Mouse (Mus musculus): ENCODE measurements around the gene Zfp775.
"Not testable (repeated sequence)": the region's sequence is repeated elsewhere in the genome, so short reads cannot be mapped to it uniquely, and the experiment has no call there.

Gene Zfp775

DNA sequence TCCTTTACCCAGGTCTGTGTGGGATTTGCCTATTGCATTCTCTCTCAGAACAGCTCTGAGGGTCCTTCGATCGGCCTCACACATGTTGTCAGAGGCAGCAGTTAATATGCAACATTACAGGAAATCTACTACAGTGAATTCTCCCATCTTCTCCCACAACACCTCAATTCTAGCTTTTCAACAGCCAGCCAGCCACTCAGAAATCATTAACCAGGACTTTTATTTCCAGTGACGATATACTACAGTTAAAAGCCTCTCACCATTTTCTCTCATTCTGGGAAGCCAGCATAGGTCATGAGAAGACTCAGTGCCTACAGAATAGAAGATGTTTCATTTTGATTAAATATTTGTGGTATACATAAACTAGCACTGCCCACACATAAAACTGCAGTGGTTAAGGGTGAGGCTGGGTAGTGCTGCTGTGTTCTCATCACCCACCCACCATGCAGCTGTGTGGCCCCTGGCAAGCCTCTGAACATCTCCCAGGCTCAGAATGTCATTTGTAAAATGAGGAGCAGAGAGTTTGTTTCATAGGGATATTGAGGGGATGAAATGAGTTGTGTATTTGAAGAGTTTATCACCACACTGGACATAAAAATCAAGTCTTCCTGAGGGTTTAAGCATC lies 10.5 kb upstream of the Zfp775 start:
- DNase-seq (ENCODE audit: low spot score in 2 of 2), result no peak

DNA sequence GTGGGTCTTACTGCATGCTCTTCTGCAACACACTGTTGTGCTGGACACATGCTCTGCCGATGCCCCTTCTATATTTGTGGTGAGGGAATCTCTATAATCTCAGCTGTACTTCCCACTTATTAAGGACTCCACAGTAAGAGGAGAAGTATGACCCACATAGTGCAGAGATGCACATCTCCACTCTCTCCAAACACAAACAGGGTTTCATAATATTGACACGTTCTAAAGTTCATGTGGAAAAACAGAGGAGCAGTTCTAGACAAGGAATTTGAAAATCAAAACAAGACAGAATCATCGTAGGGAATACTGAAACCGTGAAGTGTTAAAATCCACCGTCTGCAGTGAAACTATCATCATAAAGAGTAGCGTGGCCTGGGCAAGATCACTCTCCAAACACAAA lies 10.0 kb upstream of the Zfp775 start:
- DNase-seq (ENCODE audit: low spot score in 2 of 2), result no peak

DNA sequence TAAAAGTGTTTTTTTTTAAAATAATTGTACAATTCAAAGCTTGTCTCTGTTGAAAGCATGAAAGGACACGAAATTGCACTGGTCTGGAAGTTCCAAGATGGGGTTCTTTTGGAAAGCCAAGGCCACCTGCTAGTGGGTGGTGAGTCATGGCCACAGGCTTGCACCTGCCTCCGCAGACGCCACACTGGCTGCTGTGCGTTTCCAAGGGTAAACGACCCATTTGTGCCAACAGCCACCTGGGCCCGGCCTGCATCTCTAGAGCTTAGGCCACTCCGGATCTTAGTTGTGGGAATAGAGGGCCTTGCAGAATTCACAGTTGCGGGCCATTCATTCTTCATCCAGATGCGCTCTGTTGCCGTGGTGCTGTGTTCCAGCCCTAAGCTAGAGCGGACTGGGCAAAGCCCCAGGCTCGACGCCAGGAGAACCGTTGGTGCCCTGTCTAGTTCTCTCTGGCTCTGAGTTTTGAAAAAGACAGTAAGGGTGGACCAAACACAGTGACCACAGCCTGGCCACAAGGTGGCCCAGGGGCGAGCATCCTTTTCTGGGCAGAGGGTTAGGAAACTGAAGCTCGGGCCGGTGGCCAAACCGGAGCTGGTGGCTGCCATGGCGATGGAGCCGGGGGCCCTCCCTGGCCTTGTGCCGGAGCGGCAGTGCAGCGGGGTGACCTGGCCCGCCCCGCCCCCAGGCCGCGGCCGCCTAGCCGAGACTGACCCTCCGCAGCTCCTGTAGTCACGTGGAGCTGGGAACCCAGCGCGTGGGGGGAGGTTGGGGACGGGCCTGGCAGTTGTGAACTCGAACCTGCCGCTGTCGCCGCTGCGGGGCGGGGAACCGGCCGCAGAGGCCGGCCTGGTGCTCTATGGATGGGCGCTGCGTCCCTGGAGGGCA lies 8.5 kb upstream of the Zfp775 start, which contains the start of the genes Repin1 and Gm44965:
Repin1 (plus strand) TSS at position 726 of the 885 bp plus-strand sequence.
Gm44965 (plus strand) TSS at position 784 of the 885 bp plus-strand sequence.
- peak; percentile 44 to 64 for DNase-seq (ENCODE audit: low spot score in 2 of 2)

DNA sequence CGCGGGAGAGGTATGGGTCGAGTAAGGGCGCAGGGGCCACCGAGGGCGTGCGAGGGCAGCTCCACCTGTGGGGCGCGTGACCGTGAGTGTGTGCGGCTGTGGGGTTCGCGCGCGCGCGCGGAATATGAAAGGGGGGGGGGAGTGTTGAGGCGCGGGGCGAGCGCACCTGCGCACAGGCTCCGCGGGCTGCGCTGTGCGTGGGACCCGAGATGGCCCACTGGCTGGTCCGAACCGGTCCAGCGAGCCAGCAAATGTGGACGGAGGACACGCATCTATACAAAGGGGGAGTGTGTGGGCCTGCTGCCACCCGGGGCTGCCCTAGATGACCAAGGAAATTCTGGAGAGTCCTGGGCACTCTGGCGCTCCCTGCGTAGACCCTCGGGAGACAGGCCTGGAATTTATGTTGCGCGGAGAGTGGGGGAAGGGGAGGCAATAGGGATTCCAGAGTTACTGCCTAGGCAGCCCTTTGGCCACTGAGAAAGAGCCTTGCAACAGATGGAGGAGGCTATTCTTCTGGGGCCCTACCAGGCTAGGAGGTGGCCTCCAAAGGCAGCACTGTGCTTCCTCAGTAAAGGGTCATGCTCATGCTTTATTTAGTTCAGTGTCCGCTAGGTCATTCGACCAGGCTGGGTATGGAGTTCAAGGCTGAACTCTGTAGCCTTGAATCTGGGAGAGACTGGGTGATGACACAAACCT lies 7.7 kb upstream of the Zfp775 start:
- DNase-seq (ENCODE audit: low spot score in 2 of 2), result no peak

DNA sequence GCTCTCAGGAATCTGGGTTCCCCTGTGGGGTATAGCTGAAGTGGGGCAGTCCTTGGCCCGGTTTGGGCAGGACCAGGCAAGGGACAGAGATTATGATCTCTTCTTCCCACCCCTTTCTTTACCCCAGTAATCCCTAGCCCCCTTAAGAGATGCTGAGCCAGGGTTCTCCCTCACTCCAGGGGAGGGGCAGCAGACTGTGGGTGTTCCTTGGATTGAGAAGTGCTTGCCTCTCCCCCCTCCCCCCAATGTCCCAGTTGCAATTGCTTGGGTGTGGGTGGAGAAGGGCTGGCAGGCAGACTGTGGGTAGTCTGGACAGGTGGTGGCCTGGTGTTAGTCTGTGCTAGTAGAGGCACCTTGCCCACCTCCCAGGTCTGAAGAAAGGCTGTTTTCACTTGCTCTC lies 6.6 kb upstream of the Zfp775 start:
- no peak for DNase-seq (ENCODE audit: low spot score in 2 of 2)

DNA sequence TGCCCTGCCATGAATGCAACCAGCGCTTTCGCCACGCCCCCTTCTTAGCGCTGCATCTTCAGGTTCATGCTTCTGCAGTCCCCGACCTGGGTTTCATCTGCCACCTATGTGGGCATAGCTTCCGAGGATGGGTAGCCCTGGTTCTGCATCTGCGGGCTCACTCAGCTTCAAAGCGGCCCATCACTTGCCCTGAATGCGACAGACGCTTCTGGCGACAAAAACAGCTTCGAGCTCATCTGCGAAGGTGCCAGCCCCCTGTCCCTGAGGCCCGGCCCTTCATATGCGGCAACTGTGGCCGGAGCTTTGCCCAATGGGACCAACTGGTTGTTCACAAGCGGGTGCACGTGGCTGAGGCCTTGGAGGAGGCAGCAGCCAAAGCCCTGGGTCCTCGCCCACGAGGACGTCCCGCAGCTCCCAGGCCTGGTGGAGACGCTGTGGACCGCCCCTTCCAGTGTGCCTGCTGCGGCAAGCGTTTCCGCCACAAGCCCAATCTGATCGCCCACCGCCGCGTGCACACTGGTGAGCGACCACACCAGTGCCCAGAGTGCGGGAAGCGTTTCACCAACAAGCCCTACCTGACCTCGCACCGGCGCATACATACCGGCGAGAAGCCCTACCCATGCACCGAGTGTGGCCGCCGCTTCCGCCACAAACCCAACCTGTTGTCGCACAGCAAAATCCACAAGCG lies 5.2 kb upstream of the Zfp775 start:
- no peak for DNase-seq (ENCODE audit: low spot score in 2 of 2)

DNA sequence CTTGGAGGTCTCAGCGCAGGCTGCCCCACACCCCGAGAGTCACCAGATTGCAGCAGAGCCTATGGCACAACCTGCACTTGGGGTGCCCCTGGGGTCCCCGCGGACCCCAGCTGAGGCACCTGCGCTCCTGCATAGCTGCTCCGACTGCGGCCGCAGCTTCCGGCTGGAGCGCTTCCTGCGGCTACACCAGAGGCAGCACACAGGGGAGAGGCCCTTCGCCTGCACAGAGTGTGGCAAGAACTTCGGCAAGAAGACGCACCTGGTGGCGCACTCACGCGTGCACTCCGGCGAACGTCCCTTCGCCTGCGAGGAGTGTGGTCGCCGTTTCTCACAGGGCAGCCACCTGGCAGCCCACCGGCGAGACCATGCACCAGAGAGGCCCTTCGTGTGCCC lies 4.6 kb upstream of the Zfp775 start:
- DNase-seq (ENCODE audit: low spot score in 2 of 2), result no peak

DNA sequence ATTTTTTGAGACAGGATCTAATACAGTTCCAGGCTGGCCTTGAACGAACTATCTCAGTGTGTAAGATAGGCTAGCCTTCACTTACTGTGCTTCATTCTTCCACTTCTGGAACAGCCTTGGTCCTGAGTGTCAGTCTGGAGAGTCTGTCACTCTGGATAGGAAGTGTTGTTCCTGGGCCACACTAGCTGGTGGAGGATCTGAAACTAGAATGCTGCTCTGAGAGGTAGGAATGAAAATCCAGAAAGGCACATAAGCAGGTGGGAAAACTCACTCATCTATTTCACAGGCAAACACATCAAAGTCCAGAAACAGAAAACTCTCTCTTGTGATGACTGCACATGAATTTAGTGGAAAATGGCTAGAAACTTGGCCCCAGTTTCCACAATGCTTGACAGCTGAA lies 1.3 kb upstream of the Zfp775 start:
- no peak for DNase-seq (ENCODE audit: low spot score in 2 of 2)

DNA sequence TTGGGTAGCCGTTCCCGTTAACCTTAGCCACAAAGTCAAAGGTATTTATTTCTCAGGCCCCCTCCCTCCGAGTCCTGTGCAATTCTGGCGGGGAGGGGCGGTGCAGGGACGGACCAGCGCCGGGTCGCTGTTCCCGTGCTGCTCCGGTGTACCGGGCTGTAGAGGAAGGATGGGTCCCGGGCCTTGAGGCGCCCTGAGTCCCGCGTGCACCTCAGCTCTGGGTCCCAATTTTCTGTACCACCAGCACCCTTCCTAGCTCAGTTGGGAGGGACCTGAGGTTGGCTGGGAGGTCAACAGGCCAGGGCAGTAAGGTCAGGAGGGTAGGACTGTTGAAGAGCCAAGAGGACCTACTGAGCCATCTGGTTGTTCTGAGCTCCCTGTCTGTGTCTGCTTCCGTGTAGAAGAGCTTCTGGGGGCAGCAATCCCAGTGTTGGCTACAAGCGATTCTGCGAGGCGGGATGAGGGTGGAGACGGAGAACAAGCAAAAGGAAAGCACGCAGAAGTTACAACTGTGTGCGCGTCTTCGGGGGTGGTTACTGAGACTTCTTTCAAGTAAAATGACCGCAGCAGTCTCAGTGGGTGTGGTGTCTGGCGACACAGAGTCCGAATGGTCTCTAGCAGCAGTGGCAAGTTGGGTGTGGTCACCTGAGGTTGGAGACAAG lies 348 bp downstream of the Zfp775 start:
- DNase-seq (ENCODE audit: low spot score in 2 of 2), result no peak

DNA sequence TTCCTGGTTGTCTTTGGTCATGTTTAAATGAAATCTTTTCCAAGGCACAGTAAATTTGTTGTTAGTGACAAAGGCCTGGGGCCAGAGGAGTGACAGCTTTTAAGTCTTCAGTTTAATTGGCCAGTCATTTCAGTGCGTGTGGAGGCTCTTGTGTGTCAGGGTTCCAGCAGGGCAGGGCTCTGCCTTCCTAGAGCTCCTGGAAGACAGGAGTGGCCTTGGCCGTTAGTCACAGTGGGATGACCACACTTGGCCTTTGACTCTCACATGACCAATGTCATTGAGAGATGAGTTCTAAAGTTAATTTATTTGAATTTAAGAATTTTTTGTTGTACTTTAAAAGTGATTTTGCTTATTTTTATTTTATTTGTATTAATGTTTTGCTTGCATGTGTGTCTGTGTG lies 6.3 kb downstream of the Zfp775 start:
- DNase-seq (ENCODE audit: low spot score in 2 of 2), result no peak

DNA sequence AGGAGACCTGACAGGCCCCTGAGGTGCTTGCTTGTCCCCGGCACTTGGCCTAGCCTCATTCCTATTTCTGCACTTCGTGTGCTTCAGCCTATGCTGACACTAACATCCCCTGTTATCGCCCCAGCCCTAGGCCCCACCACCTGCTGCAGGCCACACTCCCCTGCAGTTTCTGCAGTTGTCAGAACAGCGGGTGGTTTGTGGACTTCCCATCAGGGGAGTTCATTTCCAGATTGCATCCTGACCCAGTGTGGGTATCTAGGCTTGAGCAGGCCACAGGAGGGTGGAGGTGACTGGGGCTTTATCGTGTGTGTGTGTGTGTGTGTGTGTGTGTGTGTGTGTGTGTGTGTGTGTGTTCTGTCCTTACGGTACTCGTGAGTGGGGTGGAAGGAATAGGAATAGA lies 7.6 kb downstream of the Zfp775 start:
- no peak for DNase-seq (ENCODE audit: low spot score in 2 of 2)

DNA sequence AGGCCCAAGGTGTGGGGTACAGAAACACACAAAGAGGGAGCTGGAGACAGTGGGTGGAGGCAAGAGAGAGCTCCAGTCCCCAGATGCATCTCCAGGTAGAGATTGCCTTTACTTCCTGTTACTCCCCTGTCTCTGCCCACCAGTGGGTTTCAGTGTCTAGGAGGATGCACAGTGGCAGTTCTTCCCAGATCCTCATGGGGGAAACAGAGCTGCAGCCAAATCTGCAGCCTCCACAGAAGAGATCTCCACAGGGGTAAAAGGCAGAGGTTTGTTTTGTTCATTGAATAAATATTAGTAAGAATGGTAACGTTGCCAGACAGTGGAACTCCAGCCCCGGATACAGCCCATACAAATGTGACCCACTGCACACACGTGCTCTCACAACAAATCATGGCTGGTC lies 8.8 kb downstream of the Zfp775 start:
- DNase-seq (ENCODE audit: low spot score in 2 of 2), result no peak

DNA sequence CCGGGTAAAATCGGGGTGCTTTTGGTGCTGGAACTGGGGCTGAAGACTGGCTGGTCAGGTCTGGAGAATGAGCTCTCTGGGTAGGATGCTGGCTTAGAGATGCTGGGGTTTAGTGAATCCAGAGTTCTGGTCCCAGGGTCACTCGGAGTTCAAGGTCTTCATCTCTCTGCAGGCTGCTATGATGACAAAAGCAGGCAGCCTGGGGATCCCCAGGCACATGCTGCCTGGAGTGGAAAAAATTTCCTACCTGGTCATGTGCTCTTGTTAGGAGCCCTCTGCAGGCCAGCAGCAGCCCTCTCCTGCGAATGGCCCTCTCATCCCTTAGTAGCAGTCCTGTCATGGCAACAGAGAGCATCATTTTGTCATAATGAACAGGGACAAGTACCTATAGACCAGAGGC lies 11.6 kb downstream of the Zfp775 start:
- no peak for DNase-seq (ENCODE audit: low spot score in 2 of 2)

DNA sequence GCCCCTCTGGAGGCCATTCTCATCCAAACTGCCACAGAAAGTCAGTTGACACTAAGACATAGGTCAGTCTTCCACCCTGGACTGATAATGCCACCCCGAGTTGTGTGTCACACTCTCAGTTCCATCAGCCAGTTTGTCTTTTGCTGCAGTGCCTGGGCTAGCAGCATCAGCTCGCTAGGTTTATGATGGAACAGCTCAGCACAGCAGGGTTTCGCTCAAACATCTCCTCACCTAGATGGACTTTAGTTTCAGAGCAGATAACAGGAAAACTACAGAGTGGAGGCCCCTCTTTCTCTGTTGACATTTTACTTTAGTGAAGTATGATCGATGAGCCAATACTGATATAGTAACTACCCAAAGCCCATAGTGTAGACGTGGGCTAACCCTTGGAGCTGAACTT lies 12.9 kb downstream of the Zfp775 start:
- DNase-seq (ENCODE audit: low spot score in 2 of 2), result no peak

DNA sequence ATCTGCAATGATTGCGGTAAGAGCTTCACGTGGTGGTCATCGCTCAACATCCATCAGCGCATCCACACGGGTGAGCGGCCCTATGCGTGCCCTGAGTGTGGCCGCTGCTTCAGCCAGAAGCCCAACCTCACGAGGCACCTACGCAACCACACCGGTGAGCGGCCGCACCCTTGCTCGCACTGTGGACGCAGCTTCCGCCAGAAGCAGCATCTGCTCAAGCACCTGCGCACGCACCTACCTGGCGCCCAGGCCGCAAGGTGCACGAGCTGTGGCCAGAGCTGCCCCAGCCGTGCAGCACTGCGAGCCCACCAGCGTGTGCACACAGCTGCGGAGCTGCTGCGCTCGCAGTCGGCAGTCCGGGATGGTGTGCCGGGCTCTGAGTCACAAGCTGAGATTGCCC lies 18.2 kb downstream of the Zfp775 start:
- no peak for DNase-seq (ENCODE audit: low spot score in 2 of 2)

DNA sequence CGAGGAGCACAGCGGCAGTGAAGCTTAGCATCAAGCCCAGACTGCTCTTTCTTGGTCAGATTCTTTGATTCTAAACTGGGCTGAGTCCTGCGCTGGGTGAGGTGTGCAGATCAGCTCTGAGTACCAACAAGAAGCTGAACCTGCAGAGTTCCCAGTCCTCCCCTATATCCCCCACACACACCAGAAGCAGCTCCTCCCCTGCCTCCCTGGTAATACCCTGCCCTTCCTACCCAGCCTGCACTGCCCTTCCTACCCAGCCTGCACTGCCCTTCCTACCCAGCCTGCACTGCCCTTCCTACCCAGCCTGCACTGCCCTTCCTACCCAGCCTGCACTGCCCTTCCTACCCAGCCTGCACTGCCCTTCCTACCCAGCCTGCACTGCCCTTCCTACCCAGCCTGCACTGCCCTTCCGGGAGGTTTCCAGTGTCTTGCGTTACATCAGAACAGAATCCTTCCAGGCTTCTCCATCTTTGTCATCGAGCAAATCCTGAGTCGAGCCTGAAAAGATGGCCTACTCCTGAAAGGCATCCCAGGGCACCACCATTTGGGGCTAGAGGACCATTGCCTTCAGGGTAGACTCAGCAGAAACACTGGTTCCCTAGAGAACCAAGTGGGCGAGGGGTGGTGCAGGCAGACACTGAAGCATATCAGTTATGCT lies 20.5 kb downstream of the Zfp775 start:
- DNase-seq (ENCODE audit: low spot score in 2 of 2), result not testable (repeated sequence)

DNA sequence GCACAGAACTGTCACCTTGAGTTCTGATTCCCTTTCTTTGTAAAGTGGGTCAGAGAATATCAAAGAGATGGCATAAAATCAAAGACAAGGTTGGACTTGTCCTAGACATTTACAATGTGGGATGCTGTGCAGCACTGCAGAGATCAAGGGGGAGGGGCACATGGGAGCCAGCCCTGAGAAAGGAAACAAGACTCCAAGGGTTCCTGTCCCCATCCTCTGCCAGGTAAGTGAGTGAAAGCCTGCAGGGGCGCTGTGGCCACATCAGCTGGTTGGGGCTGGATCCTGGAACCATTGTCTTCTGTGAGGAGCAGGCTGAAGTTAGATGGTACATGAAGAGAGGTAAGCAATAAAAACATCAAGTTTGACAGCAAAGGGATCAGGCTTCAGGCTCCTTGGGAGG lies 21.6 kb downstream of the Zfp775 start:
- no peak for DNase-seq (ENCODE audit: low spot score in 2 of 2)

DNA sequence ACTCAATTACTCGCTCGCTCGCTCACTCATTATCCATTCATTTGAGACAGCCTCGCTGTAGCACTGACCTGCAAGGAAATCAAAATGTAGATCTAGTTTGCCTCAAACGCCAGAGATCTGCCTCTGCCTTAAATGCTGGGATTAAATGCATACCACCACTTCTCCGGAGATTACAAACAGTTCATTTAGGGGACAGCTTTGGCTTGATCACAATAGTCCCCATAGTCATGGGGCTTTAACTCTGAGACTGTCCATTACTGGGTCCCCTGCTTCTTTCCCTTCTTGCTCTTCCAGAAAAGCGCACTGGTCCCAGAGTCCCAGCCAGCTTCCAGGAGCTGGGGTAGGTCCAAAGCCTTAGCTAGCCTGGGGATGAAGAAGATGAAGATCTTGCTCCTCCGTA lies 24.6 kb downstream of the Zfp775 start, which contains the start of gene AI854703:
AI854703 (plus strand) TSS at position 301 of the 400 bp plus-strand sequence.
- DNase-seq (ENCODE audit: low spot score in 2 of 2), result no peak

DNA sequence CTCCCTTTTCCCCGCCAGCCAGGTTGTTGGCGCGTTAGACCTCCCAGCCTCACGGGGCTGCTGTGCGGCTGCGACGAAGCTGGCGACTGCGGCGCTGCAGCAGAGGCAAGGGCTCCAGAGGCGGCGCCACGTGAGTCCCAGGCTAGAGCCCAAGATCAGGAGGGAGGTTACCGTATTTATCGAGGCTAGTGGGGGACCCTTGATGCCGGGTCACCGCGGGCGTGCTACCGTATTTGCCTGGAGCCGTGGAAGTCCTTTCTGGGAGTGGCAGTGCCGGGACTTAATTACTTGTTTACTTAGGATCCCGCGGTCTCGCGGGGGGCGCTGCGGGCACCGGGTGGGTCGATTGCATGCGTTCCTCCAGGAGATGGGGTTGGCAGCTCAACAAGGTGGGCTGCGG lies 25.1 kb downstream of the Zfp775 start:
- DNase-seq (ENCODE audit: low spot score in 2 of 2), result no peak

DNA sequence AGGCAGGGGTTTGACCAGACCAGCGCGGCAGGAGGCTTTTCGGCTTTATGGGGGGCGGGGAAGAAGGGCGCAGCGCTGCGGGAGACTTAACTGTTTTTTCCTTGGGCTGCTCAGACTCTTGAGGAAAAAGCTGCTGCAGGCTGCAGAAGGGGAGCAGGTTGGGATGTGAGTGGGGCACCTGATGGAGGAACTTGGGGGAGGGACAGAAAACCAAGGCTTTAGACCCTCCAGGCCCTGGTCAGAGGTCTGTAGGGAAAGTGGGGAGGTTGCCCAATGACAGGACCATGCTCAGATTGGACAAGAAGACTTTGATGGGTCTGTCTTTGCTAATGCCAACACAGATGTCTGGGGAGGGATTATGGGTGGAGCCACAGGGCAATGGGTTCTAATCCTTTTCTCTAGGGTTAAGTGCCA lies 25.7 kb downstream of the Zfp775 start:
- DNase-seq (ENCODE audit: low spot score in 2 of 2), result no peak

DNA sequence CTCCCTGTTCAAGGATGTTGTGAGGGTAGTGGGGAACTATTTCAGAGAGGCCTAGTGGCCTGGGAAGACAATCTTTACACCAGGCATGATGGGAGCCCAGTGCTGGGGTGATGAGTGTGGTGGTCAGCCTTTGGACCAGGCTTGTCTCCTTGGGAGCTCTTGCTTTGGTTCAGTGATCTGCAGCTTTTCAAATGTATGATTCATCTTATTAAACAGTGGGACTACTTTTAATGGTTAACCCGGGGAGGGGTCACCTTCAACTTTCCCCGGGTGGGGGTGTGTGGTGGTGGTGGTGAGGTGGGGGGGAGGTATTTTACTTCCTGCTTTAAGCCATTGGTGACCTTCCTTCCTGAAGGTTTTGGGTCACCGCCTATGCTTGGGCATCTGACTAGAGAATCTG lies 26.5 kb downstream of the Zfp775 start:
- DNase-seq (ENCODE audit: low spot score in 2 of 2), result no peak
